Mouse (Mus musculus) C2C12 (cell line): ENCODE measurements at regions not wholly inside any gene's neighbourhood (a gene's known extent, or its start where the extent isn't known, plus 50 kb on each side); places are given as distances from the start of the nearest gene placed in this dataset.

ENCODE experiments used
- CTCF ChIP-seq: IDR thresholded peaks from one replicate; pipeline ENCODE4 v1.5.1; 2011; ENCODE audit not compliant: control insufficient read depth, insufficient read depth, insufficient read length
- MYOD1 ChIP-seq: IDR thresholded peaks from one replicate; pipeline ENCODE4 v1.6.1; 2011; ENCODE audit warnings: low read depth; ENCODE audit not compliant: control insufficient read depth, insufficient read length
- MYOG ChIP-seq: IDR thresholded peaks from one replicate; pipeline ENCODE4 v1.6.1; 2011; ENCODE audit not compliant: control insufficient read depth, insufficient read length; ENCODE audit errors: extremely low read depth
- USF1 ChIP-seq: IDR thresholded peaks from one replicate; pipeline ENCODE4 v1.6.1; 2011; ENCODE audit warnings: low read depth, mild to moderate bottlenecking, control low read depth, moderate library complexity

- TF ChIP-seq CTCF (no peak), MYOG (no peak), USF1 (no peak), MYOD1 (no peak)
Observed at GRCm38 (mm10) chr17:9905501-9906462, 236.3 kb upstream of the Pabpc6 start.
